Mouse (Mus musculus): ENCODE results near the gene Slc10a6.
A peak's percentile ranks its signal among the peaks of the same experiment; 100 is the strongest.

Slc10a6 gene

GRCm38 (mm10) chr5:103629111-103629764 lies at the start of gene Slc10a6:
TSS of gene Slc10a6 (minus strand) at chr5:103629403.
- peak; percentile 84 for DNase-seq

- DNase-seq, result no peak
Observed at GRCm38 (mm10) chr5:103678974-103679373, 49.8 kb upstream of the Slc10a6 start.

DNA sequence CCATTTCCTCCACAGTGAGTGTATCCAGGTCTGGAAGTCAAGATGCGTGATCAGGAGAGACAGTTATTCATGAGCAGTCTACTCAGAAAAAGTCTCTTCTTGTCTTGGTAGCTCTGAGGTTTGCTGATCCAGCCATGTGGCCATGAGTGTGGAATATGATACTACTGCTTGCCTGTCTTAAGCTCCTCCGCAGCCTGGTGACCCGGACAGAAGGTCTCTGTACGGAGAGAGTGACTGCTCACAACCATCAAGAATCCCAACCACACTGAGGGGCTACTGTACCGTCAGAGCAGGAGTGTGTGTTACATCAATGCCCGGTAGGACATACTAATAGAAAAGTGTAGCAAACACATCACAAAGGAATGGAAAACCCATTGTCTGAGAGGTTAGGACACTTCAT lies 48.7 kb upstream of the Slc10a6 start:
- no peak for DNase-seq

DNA sequence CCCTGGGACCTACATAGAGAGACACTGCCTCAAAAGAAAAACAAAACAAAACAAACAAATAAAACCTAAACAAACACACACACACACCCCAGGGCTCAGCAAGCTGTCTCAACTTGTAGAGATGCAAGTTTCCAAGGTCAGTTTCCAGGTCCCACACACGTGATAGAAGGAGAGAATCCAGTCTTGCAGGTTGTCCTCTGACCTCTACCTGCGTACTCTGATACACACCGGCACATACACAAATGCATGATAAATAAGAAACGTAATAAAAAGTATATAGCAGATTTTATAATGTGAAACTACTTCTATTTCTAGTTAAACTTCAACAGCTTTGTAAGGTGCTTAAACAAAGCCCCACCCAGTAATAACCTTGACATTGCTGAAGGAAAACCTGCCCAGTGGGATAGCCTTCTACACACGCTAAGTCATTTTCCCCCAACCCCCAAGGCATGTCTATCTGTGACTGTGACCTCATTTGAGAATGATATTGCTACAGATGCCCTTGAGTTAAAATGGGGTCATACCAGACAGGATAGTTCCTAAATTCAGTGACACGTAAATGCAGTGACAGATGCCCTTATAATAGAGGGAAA lies 47.2 kb upstream of the Slc10a6 start:
- DNase-seq, result no peak

DNA sequence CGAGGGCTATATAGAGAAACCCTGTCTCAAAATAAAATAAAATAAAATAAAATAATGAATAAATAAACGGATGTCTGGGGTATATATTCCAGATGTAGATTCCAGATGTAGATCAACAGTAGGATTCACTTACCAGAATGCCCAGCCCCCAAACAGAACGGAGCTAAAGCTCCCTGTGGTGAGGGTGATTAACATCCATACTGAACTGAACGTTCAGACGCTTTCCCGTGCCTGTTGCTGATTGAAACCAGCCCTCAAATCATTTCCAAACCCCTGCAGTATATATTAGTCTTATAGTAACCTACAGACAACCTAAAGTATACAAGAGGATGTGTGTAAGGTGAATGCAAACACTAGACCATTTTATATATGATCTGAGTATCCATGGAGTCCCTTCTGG lies 45.3 kb upstream of the Slc10a6 start:
- DNase-seq, result no peak

DNA sequence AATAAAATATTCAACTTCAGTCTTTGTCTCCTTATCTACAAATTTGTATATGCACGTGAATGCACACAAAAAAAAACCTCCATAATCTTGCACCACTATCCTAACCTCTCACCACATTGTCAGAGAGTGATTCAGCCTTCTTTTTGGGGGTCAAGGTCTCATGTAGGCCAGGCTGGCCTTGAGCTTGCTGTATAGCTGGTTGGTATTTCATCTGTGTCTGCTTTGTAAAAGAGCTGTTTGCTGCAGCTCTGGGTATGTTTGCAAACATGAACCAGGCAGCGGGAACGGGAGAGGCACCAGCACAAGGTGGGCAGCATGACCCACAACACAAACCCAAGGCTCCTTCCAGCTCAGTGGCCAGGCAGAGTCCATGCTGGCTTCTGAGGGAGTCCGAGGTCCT lies 44.4 kb upstream of the Slc10a6 start:
- DNase-seq, result no peak

GRCm38 (mm10) chr5:103671858-103672257 lies 42.7 kb upstream of the Slc10a6 start:
- no peak for DNase-seq

GRCm38 (mm10) chr5:103665876-103666275 lies 36.7 kb upstream of the Slc10a6 start:
- DNase-seq, result no peak

DNA sequence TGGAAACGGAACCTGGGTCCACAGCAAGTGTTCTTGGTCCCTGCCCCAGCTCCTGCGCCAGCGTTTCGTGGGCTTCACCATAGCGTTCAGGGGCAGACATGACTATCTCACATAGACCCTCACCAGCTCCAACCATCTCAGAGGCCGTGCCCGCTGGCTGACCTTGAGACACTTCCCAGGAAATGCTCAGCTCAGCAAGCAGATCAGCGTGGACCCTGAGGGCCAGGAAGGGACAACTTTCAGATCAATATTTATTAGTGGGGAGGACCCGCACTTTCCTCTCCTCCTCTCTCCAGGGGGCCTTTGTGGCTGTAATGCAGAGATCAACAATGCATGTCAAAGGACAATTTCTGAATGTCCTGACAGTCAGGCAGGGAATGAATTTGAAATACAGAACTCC lies 35.7 kb upstream of the Slc10a6 start:
- no peak for DNase-seq

DNA sequence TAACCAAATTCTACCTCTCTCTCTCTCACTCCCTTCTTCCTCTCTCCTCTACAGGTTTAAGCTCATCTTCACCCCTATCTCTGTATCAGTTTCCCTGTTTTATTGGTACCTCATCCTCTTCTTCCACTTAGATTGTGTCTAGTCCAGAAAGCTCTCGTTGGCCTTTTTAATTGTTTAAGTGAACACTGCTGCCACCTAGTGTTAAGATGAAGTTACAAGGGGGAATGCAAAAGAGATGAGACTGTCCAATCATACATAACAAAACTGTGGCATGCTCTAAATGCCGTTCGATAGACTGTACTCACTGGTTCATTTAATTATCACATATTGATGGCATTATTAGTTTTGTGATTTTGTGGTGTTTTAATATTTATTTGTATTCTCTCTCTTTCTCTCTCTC lies 30.4 kb upstream of the Slc10a6 start:
- peak; percentile 61 for DNase-seq

DNA sequence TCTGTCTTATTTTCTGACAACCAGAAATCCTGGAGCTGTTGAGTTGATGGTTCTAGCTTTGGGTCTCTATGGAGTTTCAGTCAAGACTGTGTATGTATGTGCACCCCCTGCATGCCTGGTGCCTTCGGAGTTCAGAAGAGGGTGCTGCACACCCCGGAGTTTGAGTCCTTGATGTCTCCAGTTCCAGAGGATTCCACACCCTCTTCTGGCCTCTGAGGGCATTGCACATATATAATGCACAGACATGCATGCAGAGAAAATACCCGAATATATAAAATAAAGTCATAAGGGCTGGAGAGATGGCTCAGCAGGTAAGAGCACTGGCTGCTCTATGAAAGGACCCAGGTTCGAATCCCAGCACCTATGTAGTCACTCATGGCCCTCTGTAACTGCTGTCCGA lies 29.7 kb upstream of the Slc10a6 start:
- no peak for DNase-seq

DNA sequence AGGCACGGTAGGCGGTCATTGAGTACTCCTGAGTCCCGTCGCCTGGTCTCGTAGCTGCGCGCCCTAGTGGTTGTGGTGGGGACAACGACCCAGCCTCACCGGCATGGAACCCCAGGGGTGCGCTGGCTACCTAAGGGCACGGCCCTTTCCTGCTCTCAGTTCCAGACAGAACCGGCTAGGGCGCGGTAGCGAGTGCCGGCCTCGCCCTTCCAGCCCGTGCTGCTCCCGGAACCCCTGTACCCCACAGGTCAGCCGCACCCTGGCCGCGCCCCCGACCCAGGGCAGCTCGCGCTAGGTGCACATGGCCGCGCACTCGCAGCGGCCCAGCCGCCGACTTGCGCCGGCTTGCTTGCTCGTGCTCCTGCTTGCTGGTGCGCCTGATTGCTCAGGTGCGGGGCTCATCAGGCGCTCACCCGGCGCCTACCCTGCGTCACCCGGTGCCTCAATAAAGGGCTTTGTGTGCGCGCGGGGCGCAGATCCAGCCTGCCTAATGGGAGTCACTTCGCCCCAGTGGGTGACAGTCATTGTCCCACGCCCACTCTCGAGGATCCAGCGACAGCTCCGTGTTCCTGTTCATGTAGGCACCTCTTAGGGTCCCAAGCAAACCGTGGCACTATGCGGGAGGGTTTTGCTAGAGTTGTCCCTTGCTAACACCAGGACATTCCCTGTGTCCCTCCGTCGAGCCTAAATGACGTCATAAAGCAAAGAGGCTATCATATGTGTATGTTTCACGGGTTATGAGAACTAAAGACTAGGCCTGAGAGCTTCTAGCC lies 26.3 kb upstream of the Slc10a6 start, which contains the start of gene 1700016H13Rik:
Gene 1700016H13Rik, minus strand, starts transcription at position 665 of the 773 bp plus-strand sequence.
- peak; percentile 70 for DNase-seq

GRCm38 (mm10) chr5:103654780-103655179 lies 25.6 kb upstream of the Slc10a6 start:
- DNase-seq, result no peak

DNA sequence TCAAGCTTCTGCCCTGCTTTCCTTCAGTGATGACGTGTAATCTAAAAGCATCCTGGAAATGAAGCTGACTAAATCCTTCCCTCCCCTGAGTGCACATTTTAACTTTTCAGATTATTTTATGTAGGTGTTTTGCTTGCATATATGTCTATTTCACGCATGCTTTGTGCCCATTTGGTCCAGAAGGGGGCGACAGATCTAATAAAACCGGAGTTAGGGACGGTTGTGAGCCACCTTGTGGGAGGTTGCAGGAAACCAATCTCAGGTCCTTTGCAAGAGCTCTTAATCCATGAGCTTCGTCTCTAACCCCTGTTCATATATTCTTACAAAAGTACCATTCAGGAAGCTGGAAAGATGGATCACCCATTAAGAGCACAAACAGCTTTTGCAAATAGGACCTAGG lies 25.0 kb upstream of the Slc10a6 start:
- DNase-seq, result peak; percentile 38

DNA sequence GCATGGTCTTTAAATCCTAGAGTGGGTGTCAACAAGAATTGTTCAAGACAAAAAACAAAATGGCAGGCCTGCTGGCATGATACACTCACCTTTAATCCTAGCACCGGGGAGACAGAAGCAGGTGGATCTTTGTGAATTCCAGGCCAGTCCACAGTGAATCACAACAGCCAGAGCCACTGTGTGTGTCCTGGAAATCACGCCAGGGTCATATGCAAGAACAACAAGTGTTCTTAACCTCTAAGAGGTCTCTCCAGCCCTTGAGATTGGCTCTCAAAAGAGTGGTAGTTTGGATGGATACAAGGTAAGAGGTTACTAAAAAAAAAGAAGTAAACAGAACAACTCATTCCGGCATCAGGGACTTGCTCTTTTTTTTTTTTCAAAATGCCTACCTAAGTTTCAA lies 18.1 kb upstream of the Slc10a6 start:
- DNase-seq, result no peak

GRCm38 (mm10) chr5:103644167-103644566 lies 15.0 kb upstream of the Slc10a6 start:
- DNase-seq, result no peak

- no peak for DNase-seq
Observed at GRCm38 (mm10) chr5:103637162-103637561, 8.0 kb upstream of the Slc10a6 start.

DNA sequence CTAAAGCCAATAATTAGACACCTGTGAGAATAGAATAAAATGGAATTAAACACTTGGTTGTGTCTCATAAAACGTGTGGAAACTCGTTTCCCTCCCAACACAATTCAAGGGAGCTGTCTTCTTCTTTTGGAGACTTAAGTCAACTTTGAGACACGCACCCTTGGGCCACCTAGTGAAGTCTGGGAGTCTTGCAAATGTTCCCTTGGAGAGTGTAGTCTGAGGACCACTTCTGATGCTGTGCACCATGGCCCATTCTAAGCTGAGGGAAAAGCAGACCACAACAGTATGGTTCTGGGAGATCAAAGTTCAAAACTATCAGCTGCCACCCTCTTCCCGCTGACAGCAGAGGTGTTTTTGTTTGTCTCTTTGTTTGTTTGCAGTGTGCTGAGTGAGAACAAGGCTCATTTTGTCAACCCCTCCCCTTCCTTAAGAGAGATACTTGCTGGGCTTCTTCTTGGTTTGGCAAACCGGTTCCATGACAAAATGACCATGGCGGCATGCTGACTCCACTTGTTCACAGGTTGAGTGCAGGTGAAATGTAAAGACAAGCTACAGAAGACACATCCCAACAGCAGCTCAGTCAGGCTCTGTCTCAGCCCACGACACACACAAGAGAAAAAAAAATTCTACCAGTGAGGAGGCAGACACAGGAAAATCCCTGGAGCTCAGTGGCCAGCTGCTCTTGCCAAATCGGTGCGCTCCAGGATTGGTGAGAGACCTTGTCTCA lies 814 bp upstream of the Slc10a6 start:
- no peak for DNase-seq

DNA sequence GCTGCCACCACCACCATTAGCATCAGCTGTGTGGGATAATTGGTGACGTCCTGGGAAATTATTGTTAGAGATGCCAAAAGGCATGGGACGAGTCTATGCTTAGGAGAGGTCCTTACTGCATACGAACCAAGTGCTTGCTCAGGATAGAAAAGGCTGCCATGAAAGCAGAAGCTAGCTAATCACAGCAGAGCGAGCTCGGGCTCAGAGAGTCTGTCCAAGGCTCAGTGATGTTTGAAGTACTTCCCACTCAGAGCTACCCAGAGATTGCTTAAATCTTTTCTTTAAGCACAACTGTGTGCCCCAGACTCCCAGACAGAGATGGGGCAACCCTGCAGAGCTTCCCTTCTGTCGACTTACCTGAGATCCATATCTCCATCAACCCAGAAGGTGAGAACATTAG lies 704 bp downstream of the Slc10a6 start:
- no peak for DNase-seq

DNA sequence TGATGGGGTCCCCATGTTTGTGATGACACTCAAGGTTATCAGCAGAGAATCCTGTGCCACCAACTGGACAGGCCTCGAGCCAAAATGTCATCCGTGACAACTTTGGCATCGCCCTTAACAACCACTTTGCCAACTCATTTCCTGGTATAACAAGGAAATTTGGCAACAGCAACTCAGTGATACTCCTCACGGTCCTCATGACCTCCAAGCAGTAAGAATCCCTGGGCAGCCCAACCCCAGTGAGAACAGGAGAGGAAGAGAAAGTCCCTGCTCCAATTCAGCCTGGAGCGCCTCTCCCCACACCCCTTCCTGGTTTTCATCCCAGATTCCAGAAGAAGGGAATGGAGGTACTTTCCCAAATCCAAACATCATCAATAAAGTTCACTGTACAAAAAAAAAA lies 4.4 kb downstream of the Slc10a6 start:
- no peak for DNase-seq

GRCm38 (mm10) chr5:103622321-103622720 lies 6.9 kb downstream of the Slc10a6 start:
- no peak for DNase-seq

DNA sequence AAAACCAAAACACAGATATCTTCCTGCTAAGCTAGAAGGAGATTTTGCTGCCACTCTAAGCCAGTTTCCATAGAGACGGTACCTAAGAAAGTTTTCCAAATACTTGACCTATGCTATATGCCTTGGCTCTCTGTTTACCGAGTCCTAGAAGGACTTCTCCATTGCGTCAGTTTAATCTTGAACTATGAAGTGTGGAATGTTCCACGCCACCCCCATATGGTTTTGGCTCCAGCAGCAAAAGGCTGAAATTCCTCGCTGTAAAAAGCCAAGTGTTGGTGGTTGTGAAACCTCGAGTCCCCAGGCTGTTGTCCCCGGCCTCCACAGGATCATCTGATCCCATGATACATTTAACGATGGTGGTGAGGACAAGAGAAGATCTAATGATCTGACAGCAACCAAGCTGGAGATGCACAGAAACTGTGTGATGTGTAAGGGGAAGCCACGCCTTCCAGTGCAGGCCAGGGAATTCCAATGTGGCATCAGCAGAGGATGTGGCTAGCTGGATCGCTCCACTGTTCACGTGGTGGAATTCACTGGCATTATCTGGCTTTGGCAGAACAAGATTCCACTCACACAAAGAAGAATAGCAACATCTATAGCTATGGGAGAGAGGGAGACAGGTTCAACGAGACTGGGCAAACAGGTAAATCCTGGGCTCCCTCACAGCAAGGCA lies 8.8 kb downstream of the Slc10a6 start:
- no peak for DNase-seq

DNA sequence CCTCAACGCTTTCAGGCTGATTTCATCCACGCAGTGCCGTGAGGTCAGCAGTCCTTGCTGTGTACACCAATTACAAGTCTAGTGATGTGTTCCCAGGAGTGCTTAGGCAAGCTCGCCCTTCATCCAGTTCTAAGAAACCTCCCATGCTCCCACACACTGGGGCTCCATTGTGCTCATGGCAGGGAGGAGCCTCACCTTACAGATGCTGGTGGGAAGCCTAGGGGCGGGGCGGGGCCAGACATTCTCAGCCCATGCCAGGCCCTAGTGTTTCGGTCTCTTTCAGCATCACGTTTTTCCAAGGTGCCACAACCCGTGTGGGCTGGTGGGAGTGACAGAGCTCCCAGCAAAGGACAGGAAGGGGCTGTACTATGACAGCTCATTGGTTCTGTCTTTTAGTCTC lies 12.0 kb downstream of the Slc10a6 start:
- no peak for DNase-seq

All from kidney, adult 9 months (tissue).